Comparison of ENCODE assay signal across 26 mouse cellular contexts in genomic region chr3:134279655-134280054, GRCm38 (mm10). TPM values are rescaled to one million over a fixed set of nuclear protein-coding genes. Genes with fewer than 3 reads are reported as not detected.
DNase-seq lines count a peak whose midpoint lies in the region; ATAC-seq and TF ChIP-seq lines count a peak whose summit lies in the region.
"Had no signal": no experiment of that assay in that cellular context is flagged by ENCODE, and none has a peak within 500 bp of the region (broad histone marks: within the 10 kb centered on the region; RNA-seq: fewer than 3 reads in every experiment).

No protein-coding gene starts in this region.

- no peak for ATAC-seq in heart, postnatal 0 days (ENCODE audit: insufficient read depth, low read depth)
- 0 out of 2 replicates have a peak, but pooled peaks have one; percentile 33 for ATAC-seq in kidney, postnatal 0 days (replicated peaks; ENCODE audit: low FRiP score, low read depth)
- ATAC-seq in Patski: no peak
- ATAC-seq: activated CD4-positive, CD25-positive, alpha-beta regulatory T cell, adult 4 months; forebrain, embryonic 14.5 days; forebrain, postnatal 0 days; hindbrain, postnatal 0 days; inflammation-experienced regulatory T-cells, adult 6 months had no signal

- in situ Hi-C loops in Patski (cut with MboI; ENCODE audit: low pct_unique_long_range_greater_than_20kb): no loop called here

- H3K27ac ChIP-seq in heart, postnatal 0 days (ENCODE audit: low read depth): no peak overlapping the region
- H3K27ac ChIP-seq in kidney, postnatal 0 days: no peak overlapping the region
- no peak overlapping the region for H3K27ac ChIP-seq in cerebellum, adult 2 months (ENCODE audit: insufficient read depth, low read length)
- H3K27ac ChIP-seq: forebrain, embryonic 10.5 days; gastrocnemius, adult 2 months; heart, adult 2 months; heart, embryonic 10.5 days; heart, embryonic 13.5 days; hindbrain, embryonic 13.5 days; hindbrain, postnatal 0 days had no signal

- no peak overlapping the region for H3K9ac ChIP-seq in heart, postnatal 0 days (replicated peaks; ENCODE audit: low read depth, low read length)
- H3K9ac ChIP-seq in kidney, postnatal 0 days (ENCODE audit: low read depth, low read length): no peak overlapping the region
- H3K9ac ChIP-seq: forebrain, postnatal 0 days; heart, embryonic 13.5 days; hindbrain, embryonic 13.5 days had no signal

- no peak for TF ChIP-seq EP300 in heart, postnatal 0 days (IDR thresholded peaks at IDR 0.05; ENCODE audit: low read depth)

- no peaks in the 10 kb centered on the region for H3K27me3 ChIP-seq in heart, postnatal 0 days (ENCODE audit: control insufficient read depth, insufficient read depth, low read length)
- no peaks in the 10 kb centered on the region for H3K27me3 ChIP-seq in kidney, postnatal 0 days (ENCODE audit: insufficient read depth, low read length)
- H3K27me3 ChIP-seq in Patski: no peaks in the 10 kb centered on the region
- no peaks in the 10 kb centered on the region for H3K27me3 ChIP-seq in cerebellum, adult 2 months (ENCODE audit: control insufficient read depth, insufficient read depth, low read length)
- H3K27me3 ChIP-seq: heart, embryonic 13.5 days; hindbrain, embryonic 13.5 days had no signal

- no peaks in the 10 kb centered on the region for H3K36me3 ChIP-seq in heart, postnatal 0 days (replicated peaks; ENCODE audit: control insufficient read depth, insufficient read depth, low read length)
- no peaks in the 10 kb centered on the region for H3K36me3 ChIP-seq in kidney, postnatal 0 days (ENCODE audit: insufficient read depth, low read length)
- H3K36me3 ChIP-seq: forebrain, embryonic 10.5 days; G1E; heart, embryonic 10.5 days; heart, embryonic 13.5 days; hindbrain, embryonic 13.5 days had no signal

- TF ChIP-seq CTCF in heart, postnatal 0 days (IDR thresholded peaks at IDR 0.05; ENCODE audit: low read depth): peak; percentile 13; the same call in 1 of the 2 replicates
- no peak; the same call in 1 of the 2 replicates for TF ChIP-seq CTCF in kidney, postnatal 0 days (IDR thresholded peaks at IDR 0.05; ENCODE audit: low read depth)
- TF ChIP-seq CTCF in Patski (IDR thresholded peaks at IDR 0.05): peak; percentile 8
- no peak for TF ChIP-seq CTCF in cerebellum, adult 2 months (IDR thresholded peaks at IDR 0.05; ENCODE audit: borderline replicate concordance, insufficient read depth, low read depth, low read length)

- no peak for TF ChIP-seq POLR2A in cerebellum, adult 2 months (IDR thresholded peaks at IDR 0.05; ENCODE audit: borderline replicate concordance, insufficient read depth, low read length)

- POLR2A ChIA-PET in Patski (lab: Charles Lee): interaction anchor here (0.5 kb wide), 1 partner anchor 99 kb away, joined by 3 read pairs; no protein-coding TSS in a partner anchor

- H3K4me1 ChIP-seq in heart, postnatal 0 days (ENCODE audit: control insufficient read depth, insufficient read depth): no peaks in the 10 kb centered on the region
- no peaks in the 10 kb centered on the region for H3K4me1 ChIP-seq in kidney, postnatal 0 days (replicated peaks; ENCODE audit: insufficient read depth, low read length)
- H3K4me1 ChIP-seq in cerebellum, adult 2 months (ENCODE audit: control insufficient read depth, insufficient read depth, low read length): no peaks in the 10 kb centered on the region

- no peaks in the 10 kb centered on the region for H3K9me3 ChIP-seq in heart, postnatal 0 days (replicated peaks; ENCODE audit: control insufficient read depth, low read length)
- H3K9me3 ChIP-seq in kidney, postnatal 0 days (replicated peaks; ENCODE audit: low read length): no peaks in the 10 kb centered on the region
- H3K9me3 ChIP-seq: forebrain, embryonic 10.5 days; heart, embryonic 10.5 days; heart, embryonic 13.5 days; hindbrain, embryonic 13.5 days had no signal

- CTCF ChIA-PET in Patski (lab: Charles Lee): no interaction called here

- H3K4me2 ChIP-seq in heart, postnatal 0 days (ENCODE audit: low read depth, low read length): no peak overlapping the region
- no peak overlapping the region for H3K4me2 ChIP-seq in kidney, postnatal 0 days (ENCODE audit: low read length)
- H3K4me2 ChIP-seq: heart, embryonic 13.5 days; hindbrain, embryonic 13.5 days had no signal

- no peak for DNase-seq in heart, postnatal 0 days (ENCODE audit: low spot score)
- DNase-seq in heart, adult 11 months: no peak
- DNase-seq in kidney, postnatal 0 days (ENCODE audit: low spot score): no peak
- no peak for DNase-seq in kidney, adult 11 months
- no peak for DNase-seq in Patski (ENCODE audit: low read depth, low spot score)
- DNase-seq in cerebellum, adult 2 months: no peak
- DNase-seq: adrenal gland, adult 8-10 months; adrenal gland, postnatal 25 days; cerebellum, adult 11-12 months; cerebellum, adult 9-10 months; cerebellum, postnatal 14 days; forebrain, postnatal 0 days; gastrocnemius, adult 2 months; gastrocnemius, postnatal 14 days; heart, adult 2 months; kidney, adult 18-20 months had no signal

- H3K4me3 ChIP-seq in heart, postnatal 0 days (ENCODE audit: low read depth, low read length): no peak overlapping the region
- H3K4me3 ChIP-seq in kidney, postnatal 0 days (replicated peaks; ENCODE audit: low read depth, low read length): no peak overlapping the region
- H3K4me3 ChIP-seq in cerebellum, adult 2 months (replicated peaks; ENCODE audit: insufficient read depth, low read depth, low read length): no peak overlapping the region
- H3K4me3 ChIP-seq: forebrain, embryonic 10.5 days; gastrocnemius, adult 2 months; heart, adult 2 months; heart, embryonic 10.5 days; heart, embryonic 13.5 days; hindbrain, embryonic 13.5 days had no signal

RNA-seq across cellular contexts. Expression of gene Cxxc4, which starts 43.4 kb away (rescaled TPM):
- 2.7 and 8.3 TPM in 2 replicates for total RNA-seq in heart, postnatal 0 days (2014; rRNA removed; ENCODE audit: low replicate concordance)
- 2.2 and 2.4 TPM in 2 replicates for polyA plus RNA-seq in heart, postnatal 0 days (2015; fragmentation: Nextera tagmentation; extraction: Ambion mirVana)
- polyA plus RNA-seq in kidney, postnatal 0 days (2015; fragmentation: Nextera tagmentation; extraction: Ambion mirVana): 2.9 and 4.1 TPM in 2 replicates
- 0.03 TPM for polyA plus RNA-seq in Patski (2021)
- polyA plus RNA-seq in cerebellum, adult 2 months (2012; rRNA removed): 12.9 and 13.2 TPM in 2 replicates
- total RNA-seq: hematopoietic stem cell, adult 5-6 weeks had no signal
- polyA plus RNA-seq: G1E; inflammation-experienced regulatory T-cells, adult 6 months had no signal

Comparison
In these comparisons a context has a peak if more than half of its experiments do, and no peak if none do; other contexts are left out.
1. CTCF ChIP-seq: peak in heart, postnatal 0 days (single experiment) and Patski (single experiment); none in kidney, postnatal 0 days (single experiment) and cerebellum, adult 2 months (single experiment).